Mouse (Mus musculus) neural tube, embryonic 13.5 days (tissue): ENCODE measurements around the gene Stpg1. TPM values are rescaled to one million over a fixed set of nuclear protein-coding genes. Genes with fewer than 3 reads are reported as not detected.

ENCODE experiments used
- ATAC-seq: fragments of 200-750 bp; cut with Nextera tagmentation; 2 replicates; pipeline ENCODE4 v1.8.0; 2017; ENCODE audit warnings: low read depth, mild to moderate bottlenecking, moderate TSS enrichment, moderate library complexity
- H3K27ac ChIP-seq: fragments of 300-500 bp; sonication (generic); replicated peaks from 2 replicates; pipeline ENCODE4 v1.5.1; 2015; ENCODE audit warnings: moderate library complexity, mild to moderate bottlenecking, inconsistent platforms
- H3K27me3 ChIP-seq: fragments of 300-500 bp; sonication (generic); 2 replicates; pipeline ENCODE4 v1.6.1; 2015; ENCODE audit warnings: mild to moderate bottlenecking, inconsistent platforms
- H3K36me3 ChIP-seq: fragments of 300-500 bp; sonication (generic); 2 replicates; pipeline ENCODE4 v1.6.1; 2015; ENCODE audit warnings: mild to moderate bottlenecking, inconsistent platforms
- H3K4me1 ChIP-seq: fragments of 300-500 bp; sonication (generic); replicated peaks from 2 replicates; pipeline ENCODE4 v1.6.1; 2015; ENCODE audit warnings: inconsistent platforms
- H3K4me2 ChIP-seq: fragments of 300-500 bp; sonication (generic); 2 replicates; pipeline ENCODE4 v1.6.1; 2015; ENCODE audit warnings: inconsistent platforms, mild to moderate bottlenecking, moderate library complexity
- H3K4me3 ChIP-seq: fragments of 300-500 bp; sonication (generic); 2 replicates; pipeline ENCODE4 v1.5.1; 2015; ENCODE audit warnings: mild to moderate bottlenecking, inconsistent platforms
- H3K9ac ChIP-seq: fragments of 300-500 bp; sonication (generic); 2 replicates; pipeline ENCODE4 v1.6.1; 2015; ENCODE audit warnings: moderate library complexity, mild to moderate bottlenecking, inconsistent platforms
- H3K9me3 ChIP-seq: fragments of 300-500 bp; sonication (generic); 2 replicates; pipeline ENCODE4 v1.6.1; 2016; ENCODE audit warnings: inconsistent platforms
- WGBS: fragments of 180-500 bp; shearing (Covaris S2); methylation state at CpG from one replicate; pipeline ENCODE4 v1.1.7; 2015; 5-methylcytosine and 5-hydroxymethylcytosine counted together
- polyA plus RNA-seq: library from polyadenylated mRNA; unstranded; fragments of >200 nt; fragmentation: Nextera tagmentation; extraction: Ambion mirVana; gene quantifications from 2 replicates; pipeline ENCODE4 v1.2.1, GENCODE M21; 2015

Gene Stpg1
- polyA plus RNA-seq, 1 experiment from 2014 or later, result 0.31 TPM

GRCm38 (mm10) chr4:135535021-135535420 lies 40.4 kb downstream of the Stpg1 start:
- Histone ChIP-seq H3K9ac (no peak overlapping the region), H3K36me3 (no peaks in the 10 kb centered on the region), H3K4me1 (peaks cover 8% of the 10 kb centered on the region), H3K9me3 (no peaks in the 10 kb centered on the region), H3K4me2 (no peak overlapping the region), H3K27ac (no peak overlapping the region), H3K27me3 (no peaks in the 10 kb centered on the region), H3K4me3 (no peak overlapping the region)
- ATAC-seq, result no peak
- 91% methylated on average over 3 of the region's 3 CpGs for WGBS

- ATAC-seq, result no peak
- 86% methylated on average over 12 of the region's 12 CpGs for WGBS
- Histone ChIP-seq H3K36me3 (no peaks in the 10 kb centered on the region), H3K4me1 (peaks cover 10% of the 10 kb centered on the region), H3K4me3 (no peak overlapping the region), H3K27ac (no peak overlapping the region), H3K27me3 (no peaks in the 10 kb centered on the region), H3K9ac (no peak overlapping the region), H3K4me2 (no peak overlapping the region), H3K9me3 (no peaks in the 10 kb centered on the region)
Observed at GRCm38 (mm10) chr4:135539056-135539455, 44.5 kb downstream of the Stpg1 start.

- Histone ChIP-seq H3K36me3 (no peaks in the 10 kb centered on the region), H3K27me3 (no peaks in the 10 kb centered on the region), H3K4me1 (peaks cover 20% of the 10 kb centered on the region), H3K27ac (peak overlapping the region; percentile 61), H3K4me2 (no peak overlapping the region), H3K9ac (no peak overlapping the region), H3K4me3 (no peak overlapping the region), H3K9me3 (no peaks in the 10 kb centered on the region)
- 52% methylated on average over 9 of the region's 9 CpGs for WGBS
- peak; percentile 60 for ATAC-seq
Observed at GRCm38 (mm10) chr4:135540057-135540456, 45.5 kb downstream of the Stpg1 start.

GRCm38 (mm10) chr4:135544284-135544683 lies 49.7 kb downstream of the Stpg1 start:
- Histone ChIP-seq H3K36me3 (no peaks in the 10 kb centered on the region), H3K9ac (no peak overlapping the region)
- 90% methylated on average over 2 of the region's 2 CpGs for WGBS

GRCm38 (mm10) chr4:135545080-135545511 lies 50.5 kb downstream of the Stpg1 start:
- no peak overlapping the region for H3K27ac ChIP-seq
- peak overlapping the region; percentile 34 for H3K4me2 ChIP-seq
- peaks cover 48% of the 10 kb centered on the region for H3K4me1 ChIP-seq
- H3K4me3 ChIP-seq, result no peak overlapping the region
- no peak; the same call in 1 of the 2 replicates for ATAC-seq
- no peaks in the 10 kb centered on the region for H3K36me3 ChIP-seq
- H3K9ac ChIP-seq, result no peak overlapping the region
- 18% methylated on average over 8 of the region's 8 CpGs for WGBS
- H3K9me3 ChIP-seq, result no peaks in the 10 kb centered on the region
- no peaks in the 10 kb centered on the region for H3K27me3 ChIP-seq

More at GRCm38 (mm10) chr4:135544284-135544683, 49.7 kb downstream of the Stpg1 start:
- no peak for ATAC-seq
- H3K4me1 ChIP-seq, result peaks cover 52% of the 10 kb centered on the region
- no peak overlapping the region for H3K27ac ChIP-seq
- H3K4me3 ChIP-seq, result no peak overlapping the region
- no peaks in the 10 kb centered on the region for H3K27me3 ChIP-seq
- H3K9me3 ChIP-seq, result no peaks in the 10 kb centered on the region
- H3K4me2 ChIP-seq, result no peak overlapping the region

GRCm38 (mm10) chr4:135546008-135546407 lies 51.4 kb downstream of the Stpg1 start:
- no peaks in the 10 kb centered on the region for H3K27me3 ChIP-seq
- peaks cover 43% of the 10 kb centered on the region for H3K4me1 ChIP-seq
- no peak overlapping the region for H3K27ac ChIP-seq
- H3K36me3 ChIP-seq, result no peaks in the 10 kb centered on the region
- no peak overlapping the region for H3K4me3 ChIP-seq
- WGBS, result 82% methylated on average over 7 of the region's 7 CpGs
- no peak overlapping the region for H3K4me2 ChIP-seq
- H3K9ac ChIP-seq, result no peak overlapping the region
- no peaks in the 10 kb centered on the region for H3K9me3 ChIP-seq
- ATAC-seq, result no peak

- ATAC-seq, result peak; percentile 36; the same call in 1 of the 2 replicates
- Histone ChIP-seq H3K4me1 (peaks cover 50% of the 10 kb centered on the region), H3K9ac (no peak overlapping the region), H3K9me3 (no peaks in the 10 kb centered on the region), H3K27me3 (no peaks in the 10 kb centered on the region), H3K27ac (no peak overlapping the region; the same call in 1 of the 2 replicates), H3K4me3 (no peak overlapping the region), H3K36me3 (no peaks in the 10 kb centered on the region), H3K4me2 (no peak overlapping the region)
- WGBS, result 74% methylated on average over 4 of the region's 4 CpGs
Observed at GRCm38 (mm10) chr4:135546793-135547192, 52.2 kb downstream of the Stpg1 start.

- Histone ChIP-seq H3K4me3 (no peak overlapping the region), H3K9me3 (no peaks in the 10 kb centered on the region), H3K4me2 (no peak overlapping the region), H3K27ac (peak overlapping the region; percentile 33), H3K9ac (no peak overlapping the region), H3K36me3 (no peaks in the 10 kb centered on the region), H3K4me1 (peaks cover 58% of the 10 kb centered on the region), H3K27me3 (no peaks in the 10 kb centered on the region)
- ATAC-seq, result no peak
- 51% methylated on average over 14 of the region's 14 CpGs for WGBS
Observed at GRCm38 (mm10) chr4:135547551-135547950, 53.0 kb downstream of the Stpg1 start.

- ATAC-seq, result no peak
- Histone ChIP-seq H3K4me3 (no peak overlapping the region), H3K9me3 (no peaks in the 10 kb centered on the region), H3K4me2 (no peak overlapping the region), H3K9ac (no peak overlapping the region), H3K27me3 (no peaks in the 10 kb centered on the region), H3K4me1 (peaks cover 63% of the 10 kb centered on the region), H3K36me3 (no peaks in the 10 kb centered on the region), H3K27ac (no peak overlapping the region)
- 6% methylated on average over 6 of the region's 7 CpGs for WGBS
Observed at GRCm38 (mm10) chr4:135548108-135548507, 53.5 kb downstream of the Stpg1 start.

GRCm38 (mm10) chr4:135548521-135549077 lies 54.0 kb downstream of the Stpg1 start:
- H3K27ac ChIP-seq, result no peak overlapping the region
- no peaks in the 10 kb centered on the region for H3K27me3 ChIP-seq
- H3K9ac ChIP-seq, result no peak overlapping the region
- no peak overlapping the region for H3K4me3 ChIP-seq
- 38% methylated on average over 9 of the region's 9 CpGs for WGBS
- no peak overlapping the region for H3K4me2 ChIP-seq
- H3K9me3 ChIP-seq, result no peaks in the 10 kb centered on the region
- peaks cover 68% of the 10 kb centered on the region for H3K4me1 ChIP-seq
- no peak for ATAC-seq
- no peaks in the 10 kb centered on the region for H3K36me3 ChIP-seq

- peaks cover 67% of the 10 kb centered on the region for H3K4me1 ChIP-seq
- H3K9me3 ChIP-seq, result no peaks in the 10 kb centered on the region
- no peak for ATAC-seq
- H3K9ac ChIP-seq, result no peak overlapping the region
- WGBS, result 81% methylated on average over 6 of the region's 6 CpGs
- no peaks in the 10 kb centered on the region for H3K27me3 ChIP-seq
- H3K27ac ChIP-seq, result no peak overlapping the region
- no peak overlapping the region for H3K4me3 ChIP-seq
- no peaks in the 10 kb centered on the region for H3K36me3 ChIP-seq
- no peak overlapping the region for H3K4me2 ChIP-seq
Observed at GRCm38 (mm10) chr4:135549323-135549722, 54.7 kb downstream of the Stpg1 start.

- WGBS, result 46% methylated on average over 2 of the region's 2 CpGs
- ATAC-seq, result no peak
- H3K36me3 ChIP-seq, result no peaks in the 10 kb centered on the region
- peaks cover 16% of the 10 kb centered on the region for H3K27me3 ChIP-seq
- H3K4me3 ChIP-seq, result no peak overlapping the region
- peaks cover 29% of the 10 kb centered on the region for H3K4me1 ChIP-seq
- H3K27ac ChIP-seq, result no peak overlapping the region
- H3K4me2 ChIP-seq, result no peak overlapping the region
- no peaks in the 10 kb centered on the region for H3K9me3 ChIP-seq
- no peak overlapping the region for H3K9ac ChIP-seq
Observed at GRCm38 (mm10) chr4:135563794-135564193, 69.2 kb downstream of the Stpg1 start.

- ATAC-seq, result peak; percentile 30; the same call in 1 of the 2 replicates
- Histone ChIP-seq H3K9me3 (no peaks in the 10 kb centered on the region), H3K4me3 (no peak overlapping the region), H3K27ac (peak overlapping the region; percentile 52), H3K4me2 (no peak overlapping the region), H3K9ac (no peak overlapping the region), H3K4me1 (peaks cover 45% of the 10 kb centered on the region), H3K27me3 (peaks cover 30% of the 10 kb centered on the region), H3K36me3 (no peaks in the 10 kb centered on the region)
- WGBS, result 50% methylated on average over 9 of the region's 9 CpGs
Observed at GRCm38 (mm10) chr4:135565400-135565799, 70.8 kb downstream of the Stpg1 start.
